Mouse (Mus musculus) right cerebral cortex, postnatal 25 days (tissue): ENCODE results near the gene Mapk8ip1.
"Not testable (repeated sequence)": the region's sequence is repeated elsewhere in the genome, so short reads cannot be mapped to it uniquely, and the experiment has no call there.

ENCODE experiments used
- DNase-seq: peaks from one replicate; pipeline ENCODE4 v3.0.0; 2022

Mapk8ip1 gene

GRCm38 (mm10) chr2:92424462-92425308 lies 23.6 kb upstream of the Mapk8ip1 start:
- DNase-seq, result no peak

- DNase-seq, result peak; percentile 79
Measured at GRCm38 (mm10) chr2:92423702-92424461, 22.8 kb upstream of the Mapk8ip1 start.

GRCm38 (mm10) chr2:92423156-92423555 lies 22.1 kb upstream of the Mapk8ip1 start:
- no peak for DNase-seq

GRCm38 (mm10) chr2:92422388-92423135 lies 21.5 kb upstream of the Mapk8ip1 start:
- no peak for DNase-seq

DNA sequence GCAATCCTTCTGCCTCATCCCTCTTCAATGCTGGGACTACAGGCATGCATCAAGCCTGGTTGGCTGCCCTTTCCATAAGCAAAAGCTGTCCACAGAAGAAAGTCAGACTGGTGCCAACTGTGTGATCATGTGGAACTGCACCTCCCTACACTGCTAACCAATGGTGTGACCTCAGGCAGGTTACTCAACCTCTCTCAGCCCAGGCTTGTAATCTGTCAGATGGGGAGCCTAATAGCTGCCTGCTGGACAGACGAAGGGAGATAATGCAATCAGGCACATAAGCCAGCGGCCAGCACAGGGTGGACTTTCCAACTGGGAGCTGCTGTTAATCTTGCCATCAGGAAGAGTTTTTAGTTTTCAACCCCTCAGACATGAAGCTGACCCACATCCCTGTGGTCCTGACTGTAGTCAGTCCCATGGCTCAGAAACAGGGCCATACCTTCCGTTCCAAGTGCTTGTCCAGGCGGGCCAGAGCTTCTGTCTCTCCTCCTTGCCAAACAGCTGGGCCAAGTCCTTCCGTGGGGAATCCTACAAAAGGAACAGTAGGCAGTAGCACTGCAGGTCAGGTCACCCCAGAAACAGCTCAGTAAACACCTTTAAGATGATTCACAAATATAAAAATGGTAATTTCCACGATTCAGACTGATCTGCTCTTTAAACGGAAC lies 20.8 kb upstream of the Mapk8ip1 start:
- no peak for DNase-seq

GRCm38 (mm10) chr2:92411705-92412104 lies 10.6 kb upstream of the Mapk8ip1 start:
- no peak for DNase-seq

DNA sequence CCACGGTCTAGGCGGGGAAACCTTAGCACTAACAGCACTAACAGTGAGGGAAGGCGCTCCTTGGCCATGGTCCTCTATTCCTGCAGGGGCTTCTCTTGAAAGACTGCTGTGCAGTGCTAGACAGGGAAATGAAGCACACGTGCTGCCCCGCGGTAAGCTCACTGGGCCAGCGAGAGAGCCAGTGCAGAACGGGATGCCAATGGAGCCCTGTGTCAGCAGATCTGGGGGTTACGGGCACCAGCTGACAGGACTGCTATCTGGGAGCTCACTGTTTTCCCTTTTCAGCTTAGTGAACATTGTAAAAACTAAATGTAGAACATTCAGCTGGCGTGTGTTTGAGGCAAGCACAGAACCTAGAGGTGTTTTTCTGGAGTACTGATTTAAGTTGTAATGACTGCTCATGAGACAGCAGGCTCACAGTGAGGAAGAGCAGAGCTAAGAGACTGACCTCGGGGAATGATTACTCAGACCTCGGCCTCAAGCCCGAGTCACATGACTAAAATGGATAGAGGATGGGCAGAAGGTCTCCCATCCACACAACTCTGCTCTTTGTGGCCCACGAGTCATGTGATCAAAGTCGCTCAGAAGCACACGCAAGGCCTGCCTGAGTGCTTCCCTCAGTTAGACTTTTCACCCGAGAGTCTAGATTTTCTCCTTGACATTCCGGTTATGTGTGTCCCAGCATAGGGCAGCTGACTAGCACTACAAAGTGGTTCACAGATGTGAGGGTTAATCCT lies 7.4 kb upstream of the Mapk8ip1 start:
- no peak for DNase-seq

GRCm38 (mm10) chr2:92405687-92406086 lies 4.6 kb upstream of the Mapk8ip1 start:
- DNase-seq, result no peak

DNA sequence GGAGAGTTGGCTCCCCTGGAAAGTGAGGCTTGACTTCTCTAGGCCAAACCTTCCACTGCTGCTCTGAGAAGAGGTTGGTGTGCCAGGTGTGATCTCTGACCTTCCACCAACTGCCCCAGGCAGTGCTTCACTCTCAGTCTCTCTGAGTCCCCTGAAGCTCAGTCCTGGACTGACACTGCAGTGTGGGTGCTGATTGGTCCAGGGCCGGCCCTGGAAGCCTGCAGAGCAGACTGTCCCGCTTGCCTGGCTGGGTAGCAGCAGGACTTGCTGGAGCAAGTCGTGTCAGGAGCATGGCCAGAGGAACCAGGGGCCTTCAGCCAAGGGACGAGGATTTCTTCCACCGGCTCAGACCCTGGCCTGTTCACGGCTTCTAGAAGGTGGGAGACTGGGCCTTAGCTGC lies 3.7 kb upstream of the Mapk8ip1 start:
- DNase-seq, result no peak

GRCm38 (mm10) chr2:92403776-92404319 lies 2.8 kb upstream of the Mapk8ip1 start:
- DNase-seq, result no peak

- DNase-seq, result no peak
Measured at GRCm38 (mm10) chr2:92402591-92403326, 1.7 kb upstream of the Mapk8ip1 start.

DNA sequence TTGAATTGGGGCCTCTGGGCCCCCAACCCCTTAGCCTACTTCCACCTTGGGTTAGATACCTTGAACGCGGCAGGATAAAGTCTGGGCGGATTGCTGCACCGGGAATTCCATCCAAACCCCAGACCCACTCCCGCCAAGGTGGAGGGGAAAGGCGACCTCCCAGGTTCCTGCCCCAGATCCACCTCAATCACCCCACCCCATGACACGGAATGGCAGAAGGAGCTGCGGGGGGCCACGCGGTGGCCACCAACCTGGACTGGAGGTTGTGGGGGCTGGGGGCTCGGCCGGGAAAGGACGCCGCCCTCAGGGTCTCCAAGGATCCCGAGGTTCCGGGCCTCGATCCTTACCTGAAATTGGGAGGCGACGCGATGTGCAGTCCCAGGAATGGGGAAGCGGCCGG lies 381 bp downstream of the Mapk8ip1 start:
- DNase-seq, result no peak

GRCm38 (mm10) chr2:92399877-92400276 lies 1.2 kb downstream of the Mapk8ip1 start:
- DNase-seq, result not testable (repeated sequence)

DNA sequence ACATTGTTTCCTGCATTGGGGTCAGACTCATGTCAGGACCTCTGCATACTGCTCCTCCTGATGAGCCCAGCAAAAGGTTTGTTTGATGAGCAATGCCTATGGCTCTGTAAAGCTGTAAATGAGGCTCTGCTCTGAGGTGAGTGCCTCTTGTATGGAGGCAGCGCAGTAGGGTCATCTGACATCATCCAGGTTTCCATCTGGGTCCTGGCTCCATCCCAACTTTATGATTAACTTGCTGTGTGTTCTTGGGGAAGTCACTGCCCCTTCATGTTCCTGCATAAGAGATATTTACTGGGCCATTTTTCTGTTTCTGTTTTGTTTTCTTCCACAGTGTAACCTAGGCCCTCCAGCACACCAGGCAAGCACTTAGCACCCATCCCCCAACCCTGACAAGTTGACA lies 3.6 kb downstream of the Mapk8ip1 start:
- no peak for DNase-seq

DNA sequence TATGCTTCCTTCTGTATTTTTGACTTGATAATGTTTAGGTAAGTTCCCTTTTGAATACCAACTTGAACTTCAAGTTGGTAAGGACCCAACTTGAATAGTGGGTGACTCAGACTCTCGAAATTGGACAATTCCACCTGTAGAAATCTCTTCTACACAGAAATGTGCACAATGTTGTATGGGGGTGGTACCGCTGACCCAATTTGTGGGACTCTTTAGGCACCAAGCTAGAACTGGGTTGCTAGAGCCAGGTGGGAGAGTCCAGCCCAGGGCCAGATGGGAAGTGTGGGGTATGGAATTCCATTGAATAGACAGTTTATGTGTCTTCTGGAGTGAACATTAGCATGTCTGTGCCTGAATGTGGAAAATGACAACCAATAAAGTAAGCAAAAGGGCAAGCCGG lies 5.5 kb downstream of the Mapk8ip1 start:
- no peak for DNase-seq

DNA sequence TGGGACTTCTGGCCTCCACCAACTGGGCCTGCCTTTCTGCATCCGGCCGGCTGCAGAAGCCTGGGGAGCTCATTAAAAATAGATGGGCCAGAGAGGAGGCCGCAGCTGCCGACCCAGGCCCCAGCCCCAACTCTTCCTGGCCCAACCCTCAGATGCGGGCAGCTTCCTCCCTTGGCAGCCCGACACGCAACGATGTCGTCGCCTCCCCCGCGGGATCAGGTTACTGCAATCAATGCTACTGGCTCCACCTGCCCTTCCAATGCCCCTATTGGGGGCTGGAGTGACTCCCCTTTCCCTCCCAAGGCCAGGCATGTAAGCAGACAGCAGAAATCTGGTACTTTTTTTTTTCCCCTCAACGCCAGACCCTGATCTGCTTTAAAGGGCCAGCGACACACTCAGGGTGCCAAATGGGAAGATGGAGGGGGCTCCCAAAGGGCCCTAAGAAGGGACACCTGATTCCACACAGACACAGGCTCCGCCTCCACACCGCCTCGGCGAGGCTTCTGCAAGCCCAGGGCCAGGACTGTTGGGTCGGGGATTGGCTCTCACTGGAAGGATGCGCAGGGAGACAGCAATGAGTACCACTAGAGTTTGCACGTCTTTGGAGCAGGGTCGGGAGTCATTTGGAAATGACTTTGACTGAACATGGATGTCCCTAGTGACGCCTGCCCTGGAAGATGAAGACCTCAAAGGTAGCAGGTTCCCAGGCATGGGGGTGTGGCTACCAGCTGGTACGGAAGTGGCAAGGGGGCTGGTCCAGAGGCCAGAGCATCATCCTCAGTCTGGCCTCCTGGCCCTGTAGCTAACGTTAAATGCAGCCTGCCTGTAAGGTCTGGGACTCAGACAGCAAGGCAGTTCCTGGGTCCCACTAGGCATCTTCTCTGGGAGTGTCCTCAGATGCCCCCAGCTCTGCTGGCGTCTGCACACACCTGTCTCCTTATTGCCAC lies 8.5 kb downstream of the Mapk8ip1 start:
- no peak for DNase-seq

- no peak for DNase-seq
Measured at GRCm38 (mm10) chr2:92391703-92392317, 9.3 kb downstream of the Mapk8ip1 start.

DNA sequence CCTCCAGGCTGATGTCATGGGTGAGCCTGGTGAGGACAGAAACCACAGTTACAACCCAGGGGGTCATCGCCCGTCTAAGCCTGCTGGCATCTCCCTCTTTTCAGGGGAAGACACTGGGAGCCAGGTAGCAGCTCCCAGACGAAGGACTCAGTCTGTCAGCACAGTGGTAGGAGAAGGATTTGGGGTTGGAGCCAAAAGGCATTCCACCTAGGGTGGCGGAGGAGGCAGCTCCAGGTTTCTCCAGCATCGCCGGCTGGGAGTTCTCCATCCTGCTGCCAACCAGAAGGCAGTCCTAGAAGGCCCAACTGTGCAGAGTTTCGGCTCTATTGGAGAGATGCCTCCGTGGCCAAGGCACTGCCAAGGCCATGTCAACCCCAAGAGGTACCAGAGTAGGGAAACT lies 9.9 kb downstream of the Mapk8ip1 start:
- peak; percentile 60 for DNase-seq

DNA sequence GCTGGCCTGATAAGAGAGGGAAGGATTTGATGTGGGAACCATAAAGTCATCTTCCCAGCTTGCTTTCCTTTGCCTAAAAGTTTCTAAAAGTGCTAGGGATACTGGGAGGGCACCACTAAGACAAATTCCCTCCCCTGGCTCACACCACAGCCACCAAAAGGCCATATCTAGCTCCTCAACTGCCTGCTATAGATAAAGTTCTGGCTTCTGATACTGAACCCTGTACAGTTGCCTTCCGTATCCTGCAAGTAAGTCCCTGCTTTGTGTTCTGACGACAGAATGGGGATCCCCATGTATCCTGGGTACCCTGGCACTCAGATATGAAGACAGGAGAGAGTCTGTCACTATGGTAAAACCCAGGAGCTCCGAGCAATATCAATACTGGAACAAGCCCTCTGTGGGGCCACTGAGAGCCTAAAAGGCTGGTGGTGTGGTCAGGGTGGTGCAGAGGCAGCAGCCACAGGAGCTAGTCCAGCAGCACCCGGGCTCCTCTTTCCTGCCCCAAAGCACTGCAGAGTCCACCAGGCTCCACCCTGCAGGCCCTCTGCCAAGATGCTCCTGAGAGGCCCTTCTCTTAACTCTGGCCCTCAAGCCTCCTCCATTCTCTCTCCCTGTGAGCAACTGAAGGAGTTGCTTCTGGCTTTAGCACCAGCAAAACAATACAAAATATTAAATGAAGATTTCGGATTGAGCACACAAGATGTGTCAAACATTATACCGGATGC lies 10.7 kb downstream of the Mapk8ip1 start:
- DNase-seq, result no peak
